Mouse (Mus musculus) liver, embryonic 16.5 days (tissue): ENCODE results near the gene Sdr42e1. TPM values are rescaled to one million over a fixed set of nuclear protein-coding genes. Genes with fewer than 3 reads are reported as not detected.

Experiments used
- ATAC-seq: fragments of 200-750 bp; cut with Nextera tagmentation; 2 replicates; pipeline ENCODE4 v1.8.0; 2017; ENCODE audit warnings: low read depth, mild to moderate bottlenecking, moderate number of reproducible peaks, moderate library complexity
- H3K27ac ChIP-seq: fragments of 300-500 bp; sonication (generic); 2 replicates; pipeline ENCODE4 v1.5.1; 2014; ENCODE audit warnings: mild to moderate bottlenecking, low read length
- H3K27me3 ChIP-seq: fragments of 300-500 bp; sonication (generic); 2 replicates; pipeline ENCODE4 v1.6.1; 2014; ENCODE audit warnings: low read depth, low read length, mixed read lengths; ENCODE audit not compliant: control insufficient read depth, insufficient read depth
- H3K36me3 ChIP-seq: fragments of 300-500 bp; sonication (generic); 2 replicates; pipeline ENCODE4 v1.6.1; 2014; ENCODE audit warnings: mild to moderate bottlenecking; ENCODE audit not compliant: control insufficient read depth, insufficient read depth
- H3K4me1 ChIP-seq: fragments of 300-500 bp; sonication (generic); 2 replicates; pipeline ENCODE4 v1.6.1; 2014; ENCODE audit warnings: low read depth, low read length, mixed read lengths; ENCODE audit not compliant: control insufficient read depth
- H3K4me2 ChIP-seq: fragments of 300-500 bp; sonication (generic); 2 replicates; pipeline ENCODE4 v1.6.1; 2014; ENCODE audit warnings: low read depth, low read length, mixed read lengths
- H3K4me3 ChIP-seq: fragments of 300-500 bp; sonication (generic); 2 replicates; pipeline ENCODE4 v1.5.1; 2014; ENCODE audit warnings: low read depth, mild to moderate bottlenecking, low read length
- H3K9ac ChIP-seq: fragments of 300-500 bp; sonication (generic); 2 replicates; pipeline ENCODE4 v1.6.1; 2014; ENCODE audit warnings: low read depth, low read length
- H3K9me3 ChIP-seq: fragments of 300-500 bp; sonication (generic); replicated peaks from 2 replicates; pipeline ENCODE4 v1.6.1; 2016; ENCODE audit warnings: low read length; ENCODE audit not compliant: control insufficient read depth
- WGBS: fragments of 180-500 bp; shearing (Covaris S2); extraction: QIAGEN DNeasy Blood & Tissue Kit; methylation state at CpG from one replicate; pipeline ENCODE4 v1.1.7; 2014; ENCODE audit not compliant: insufficient replicate concordance; 5-methylcytosine and 5-hydroxymethylcytosine counted together
- polyA plus RNA-seq: library from polyadenylated mRNA; unstranded; fragments of >200 nt; fragmentation: Nextera tagmentation; extraction: Ambion mirVana; gene quantifications from 2 replicates; pipeline ENCODE4 v1.2.1, GENCODE M21; 2015

Sdr42e1 gene
- polyA plus RNA-seq, 1 experiment from 2014 or later: 3.5 TPM

DNA sequence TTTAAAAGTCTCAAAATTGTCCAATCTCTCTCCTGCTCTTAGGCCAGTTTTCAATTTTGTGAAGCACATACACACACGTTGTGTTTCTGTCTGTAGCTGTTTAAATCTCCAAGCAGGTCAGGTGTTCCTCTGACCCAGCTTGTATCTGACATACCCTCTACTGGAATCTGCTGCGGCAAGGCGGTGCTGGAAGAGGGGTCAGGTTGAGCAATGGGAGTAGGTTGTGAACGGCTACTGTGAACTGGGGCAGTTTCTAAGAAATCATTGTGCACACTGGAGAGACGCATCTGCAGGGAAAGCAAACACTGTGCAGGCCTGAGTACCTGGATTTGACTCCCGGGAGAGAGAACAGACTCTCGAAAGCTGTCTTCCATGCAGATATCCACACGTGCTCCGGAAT lies 3.0 kb upstream of the Sdr42e1 start:
- peak; percentile 84 for ATAC-seq
- Histone ChIP-seq H3K4me2 (peak overlapping the region; percentile 32; the same call in 1 of the 2 replicates), H3K9ac (no peak overlapping the region), H3K27ac (peak overlapping the region; percentile 70), H3K4me1 (no peaks in the 10 kb centered on the region; the same call in 1 of the 2 replicates), H3K36me3 (no peaks in the 10 kb centered on the region), H3K27me3 (no peaks in the 10 kb centered on the region), H3K9me3 (no peaks in the 10 kb centered on the region; the same call in 1 of the 2 replicates), H3K4me3 (no peak overlapping the region)
- 57% methylated on average over 9 of the region's 9 CpGs for WGBS

- Histone ChIP-seq H3K9me3 (no peaks in the 10 kb centered on the region; the same call in 1 of the 2 replicates), H3K4me2 (no peak overlapping the region), H3K9ac (no peak overlapping the region), H3K36me3 (no peaks in the 10 kb centered on the region), H3K27me3 (no peaks in the 10 kb centered on the region), H3K4me3 (no peak overlapping the region), H3K4me1 (no peaks in the 10 kb centered on the region; the same call in 1 of the 2 replicates), H3K27ac (no peak overlapping the region)
- 61% methylated on average over 5 of the region's 5 CpGs for WGBS
- no peak for ATAC-seq
These were observed 1.7 kb upstream of the Sdr42e1 start for GRCm38 (mm10) chr8:117675171-117675570.

- Histone ChIP-seq H3K9me3 (no peaks in the 10 kb centered on the region), H3K36me3 (no peaks in the 10 kb centered on the region), H3K4me2 (no peak overlapping the region), H3K9ac (no peak overlapping the region), H3K4me1 (no peaks in the 10 kb centered on the region; the same call in 1 of the 2 replicates), H3K27ac (no peak overlapping the region), H3K4me3 (no peak overlapping the region), H3K27me3 (no peaks in the 10 kb centered on the region)
- WGBS: 75% methylated on average over 3 of the region's 3 CpGs
- ATAC-seq: peak; percentile 75
These were observed 931 bp downstream of the Sdr42e1 start for GRCm38 (mm10) chr8:117672558-117672957.

GRCm38 (mm10) chr8:117670461-117670860 lies 3.0 kb downstream of the Sdr42e1 start:
- H3K4me2 ChIP-seq: no peak overlapping the region
- no peaks in the 10 kb centered on the region for H3K27me3 ChIP-seq
- H3K9ac ChIP-seq: no peak overlapping the region
- H3K36me3 ChIP-seq: no peaks in the 10 kb centered on the region
- no peak overlapping the region for H3K4me3 ChIP-seq
- ATAC-seq: no peak
- no peaks in the 10 kb centered on the region for H3K9me3 ChIP-seq
- WGBS: 19% methylated on average over 11 of the region's 11 CpGs
- no peak overlapping the region for H3K27ac ChIP-seq
- no peaks in the 10 kb centered on the region; the same call in 1 of the 2 replicates for H3K4me1 ChIP-seq

- H3K4me1 ChIP-seq: no peaks in the 10 kb centered on the region; the same call in 1 of the 2 replicates
- no peak overlapping the region for H3K4me2 ChIP-seq
- peak; percentile 78 for ATAC-seq
- no peaks in the 10 kb centered on the region; the same call in 1 of the 2 replicates for H3K36me3 ChIP-seq
- no peak overlapping the region for H3K9ac ChIP-seq
- H3K4me3 ChIP-seq: no peak overlapping the region
- H3K27me3 ChIP-seq: no peaks in the 10 kb centered on the region
- 52% methylated on average over 13 of the region's 13 CpGs for WGBS
- H3K27ac ChIP-seq: no peak overlapping the region
- no peaks in the 10 kb centered on the region for H3K9me3 ChIP-seq
These were observed 6.0 kb downstream of the Sdr42e1 start for GRCm38 (mm10) chr8:117667349-117668124.

DNA sequence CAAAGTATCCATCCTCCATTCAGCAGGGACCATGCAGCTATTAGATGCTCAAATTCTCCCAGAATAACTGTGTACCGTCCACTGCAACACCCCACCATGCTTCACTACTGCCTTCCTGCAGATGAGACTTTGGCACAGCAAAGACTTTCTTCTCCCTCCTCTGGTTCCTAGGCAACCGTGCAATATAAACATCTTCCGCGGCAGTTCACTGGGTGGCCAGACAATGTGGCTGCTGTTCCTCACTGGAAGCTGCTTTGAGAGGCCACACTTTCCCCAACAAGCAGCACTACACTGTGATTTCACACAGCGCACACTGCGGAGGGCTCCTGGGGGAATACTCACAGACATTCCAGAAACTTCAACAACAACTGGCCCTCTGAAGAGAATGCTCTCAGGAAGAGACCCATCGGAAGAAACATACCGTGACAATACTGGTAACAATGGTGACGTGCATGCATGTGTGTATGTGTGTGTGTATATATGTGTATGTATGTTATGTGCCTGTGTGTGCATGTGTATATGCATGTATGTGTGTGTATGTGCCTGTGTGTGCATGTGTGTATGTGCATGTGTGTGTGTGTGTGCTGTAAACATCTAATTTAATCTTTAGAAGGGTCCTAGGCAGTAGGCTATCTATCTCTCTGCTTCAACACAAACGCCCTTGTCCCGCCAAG lies 13.0 kb downstream of the Sdr42e1 start:
- Histone ChIP-seq H3K27me3 (no peaks in the 10 kb centered on the region), H3K4me2 (no peak overlapping the region), H3K9ac (no peak overlapping the region), H3K27ac (no peak overlapping the region), H3K36me3 (no peaks in the 10 kb centered on the region; the same call in 1 of the 2 replicates), H3K9me3 (no peaks in the 10 kb centered on the region), H3K4me3 (no peak overlapping the region), H3K4me1 (peaks cover 4% of the 10 kb centered on the region; the same call in 1 of the 2 replicates)
- WGBS: 48% methylated on average over 11 of the region's 11 CpGs
- no peak for ATAC-seq

DNA sequence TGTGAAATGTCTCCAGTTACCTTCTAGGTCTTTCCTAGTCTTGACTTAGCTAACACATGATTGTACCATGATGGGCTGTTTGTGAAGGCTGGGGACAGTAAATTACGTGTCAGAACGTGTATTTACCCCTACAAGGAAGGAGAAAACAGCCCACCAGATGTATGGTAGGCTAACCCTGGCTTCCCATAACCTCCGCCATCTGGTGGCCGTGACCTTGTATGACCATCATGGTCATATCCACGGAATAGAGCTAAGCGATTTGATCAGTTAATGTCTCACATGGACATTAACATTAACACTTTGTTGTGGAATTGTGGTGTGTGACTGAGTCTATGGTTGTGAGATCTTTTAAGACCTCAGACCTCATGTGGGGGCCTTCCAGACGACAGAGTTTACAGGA lies 14.5 kb downstream of the Sdr42e1 start:
- Histone ChIP-seq H3K36me3 (no peaks in the 10 kb centered on the region; the same call in 1 of the 2 replicates), H3K4me2 (no peak overlapping the region), H3K27ac (no peak overlapping the region), H3K4me1 (peaks cover 4% of the 10 kb centered on the region; the same call in 1 of the 2 replicates), H3K9me3 (no peaks in the 10 kb centered on the region), H3K27me3 (no peaks in the 10 kb centered on the region), H3K4me3 (no peak overlapping the region), H3K9ac (no peak overlapping the region)
- WGBS: 56% methylated on average over 7 of the region's 7 CpGs
- ATAC-seq: no peak

GRCm38 (mm10) chr8:117652318-117652717 lies 21.2 kb downstream of the Sdr42e1 start:
- 83% methylated on average over 1 of the region's 1 CpGs for WGBS
- ATAC-seq: no peak

GRCm38 (mm10) chr8:117646440-117646839 lies 27.0 kb downstream of the Sdr42e1 start:
- Histone ChIP-seq H3K4me3 (no peak overlapping the region), H3K4me1 (no peaks in the 10 kb centered on the region), H3K27me3 (no peaks in the 10 kb centered on the region), H3K9me3 (peaks cover 7% of the 10 kb centered on the region), H3K36me3 (no peaks in the 10 kb centered on the region), H3K9ac (no peak overlapping the region), H3K27ac (no peak overlapping the region), H3K4me2 (no peak overlapping the region)
- no peak for ATAC-seq
- WGBS: 41% methylated on average over 5 of the region's 5 CpGs

More at GRCm38 (mm10) chr8:117652318-117652717, 21.2 kb downstream of the Sdr42e1 start:
- no peak overlapping the region for H3K4me3 ChIP-seq
- peaks cover 7% of the 10 kb centered on the region; the same call in 1 of the 2 replicates for H3K9me3 ChIP-seq
- H3K9ac ChIP-seq: no peak overlapping the region
- no peak overlapping the region for H3K27ac ChIP-seq
- H3K36me3 ChIP-seq: no peaks in the 10 kb centered on the region
- no peaks in the 10 kb centered on the region for H3K27me3 ChIP-seq
- no peaks in the 10 kb centered on the region for H3K4me1 ChIP-seq
- H3K4me2 ChIP-seq: no peak overlapping the region
